Mouse (Mus musculus) cerebellum, adult 11 months (tissue): ENCODE measurements around the gene Glipr1l3.
"Not testable (repeated sequence)": the region's sequence is repeated elsewhere in the genome, so short reads cannot be mapped to it uniquely, and the experiment has no call there.

Experiments used
- DNase-seq: peaks from one replicate; pipeline ENCODE4 v3.0.0; 2022

Gene Glipr1l3

GRCm38 (mm10) chr10:112159882-112160560 lies at the start of gene Glipr1l3:
TSS of gene Glipr1l3 (minus strand) at chr10:112160327.
- peak; percentile 33 for DNase-seq

DNA sequence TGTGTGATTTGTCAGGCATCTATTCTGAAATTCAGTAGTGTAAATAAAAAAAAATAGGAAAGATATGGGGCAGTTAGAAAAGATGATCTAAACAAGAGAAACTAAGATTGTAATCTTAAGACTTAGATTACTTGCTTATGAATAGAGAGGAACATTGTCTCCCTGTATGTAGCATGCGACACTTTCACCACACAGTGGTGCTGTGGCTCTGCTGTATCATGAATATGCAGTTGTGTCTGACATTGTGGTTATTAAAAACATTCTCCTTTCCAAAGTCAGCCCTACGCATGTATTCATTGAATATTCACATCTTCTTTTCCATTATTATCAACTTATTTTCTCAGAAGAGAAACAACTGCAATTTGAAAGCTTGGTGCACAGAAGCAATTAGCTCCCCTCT lies 43.3 kb upstream of the Glipr1l3 start:
- no peak for DNase-seq

GRCm38 (mm10) chr10:112193919-112194318 lies 33.8 kb upstream of the Glipr1l3 start:
- not testable (repeated sequence) for DNase-seq

DNA sequence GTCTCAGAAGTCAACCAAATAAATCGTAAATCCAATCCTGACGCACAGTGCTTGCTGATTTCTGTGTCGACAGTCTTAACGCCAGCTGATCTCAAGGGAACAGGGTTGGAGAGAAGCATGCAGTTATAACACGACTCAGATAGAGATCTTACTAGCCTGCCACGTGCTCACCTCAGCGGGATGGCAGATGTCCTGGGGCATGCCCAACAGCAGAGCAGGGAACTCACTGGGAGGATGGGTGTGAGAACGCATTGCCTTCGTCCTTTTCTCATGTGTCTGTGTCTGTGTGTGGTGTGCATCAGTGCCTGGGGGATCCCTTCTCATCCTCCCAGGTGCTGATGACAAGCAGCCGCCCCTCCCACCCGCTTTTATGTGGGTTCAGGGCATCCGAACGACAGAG lies 16.9 kb upstream of the Glipr1l3 start:
- DNase-seq, result not testable (repeated sequence)

DNA sequence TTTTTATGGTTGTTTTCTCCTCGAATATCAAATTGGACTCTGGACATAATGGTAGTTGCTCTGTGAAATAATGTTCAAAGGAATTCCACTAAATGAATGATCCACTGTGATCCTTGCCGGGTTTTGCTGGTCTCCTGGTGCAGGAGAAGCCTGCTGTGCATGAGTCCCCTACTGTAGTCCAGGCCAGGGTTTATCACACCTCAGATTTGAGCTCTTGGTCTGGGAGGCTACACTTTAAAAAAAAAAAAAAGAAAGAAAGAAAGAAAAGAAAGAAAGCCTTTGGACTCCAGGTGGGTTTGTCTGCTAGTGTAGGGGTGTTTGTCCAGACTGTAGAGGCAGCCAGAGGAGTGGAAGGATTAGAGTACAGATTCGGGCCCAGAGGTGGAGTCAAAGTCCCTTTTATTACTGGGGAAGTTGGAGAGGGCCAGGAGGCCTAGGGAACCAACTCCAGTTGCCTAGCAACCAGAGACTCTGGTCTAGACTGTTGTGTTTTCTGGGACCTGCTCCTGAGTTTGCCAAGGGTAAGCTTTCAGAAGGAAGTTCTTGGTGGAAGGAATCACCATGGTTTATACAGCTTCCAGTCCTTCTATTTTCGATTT lies 3.1 kb upstream of the Glipr1l3 start, which contains the start of gene Caps2:
TSS of gene Caps2 (plus strand) at position 454 of the 599 bp plus-strand sequence.
- DNase-seq, result no peak

DNA sequence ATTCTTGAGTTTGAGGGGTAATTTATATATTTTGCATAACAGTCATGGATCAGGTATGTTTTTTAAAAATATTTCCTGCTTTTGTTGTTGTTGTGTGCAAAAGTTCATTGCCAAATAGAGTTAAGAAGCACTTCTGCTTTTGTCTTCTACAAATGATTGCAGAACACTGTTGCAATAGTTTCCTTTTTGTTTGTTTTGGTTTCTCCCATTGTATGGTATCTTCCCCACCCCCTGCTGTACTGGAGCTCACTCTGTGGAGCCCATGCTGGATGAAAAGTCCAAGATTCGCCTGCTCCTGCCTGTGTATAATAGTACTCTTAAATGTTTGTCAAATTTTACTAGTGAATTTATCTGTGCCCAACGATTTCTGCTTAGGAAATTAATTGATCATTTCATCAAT lies 20.3 kb downstream of the Glipr1l3 start:
- DNase-seq, result no peak

- no peak for DNase-seq
Observed at GRCm38 (mm10) chr10:112138871-112139430, 21.2 kb downstream of the Glipr1l3 start.

DNA sequence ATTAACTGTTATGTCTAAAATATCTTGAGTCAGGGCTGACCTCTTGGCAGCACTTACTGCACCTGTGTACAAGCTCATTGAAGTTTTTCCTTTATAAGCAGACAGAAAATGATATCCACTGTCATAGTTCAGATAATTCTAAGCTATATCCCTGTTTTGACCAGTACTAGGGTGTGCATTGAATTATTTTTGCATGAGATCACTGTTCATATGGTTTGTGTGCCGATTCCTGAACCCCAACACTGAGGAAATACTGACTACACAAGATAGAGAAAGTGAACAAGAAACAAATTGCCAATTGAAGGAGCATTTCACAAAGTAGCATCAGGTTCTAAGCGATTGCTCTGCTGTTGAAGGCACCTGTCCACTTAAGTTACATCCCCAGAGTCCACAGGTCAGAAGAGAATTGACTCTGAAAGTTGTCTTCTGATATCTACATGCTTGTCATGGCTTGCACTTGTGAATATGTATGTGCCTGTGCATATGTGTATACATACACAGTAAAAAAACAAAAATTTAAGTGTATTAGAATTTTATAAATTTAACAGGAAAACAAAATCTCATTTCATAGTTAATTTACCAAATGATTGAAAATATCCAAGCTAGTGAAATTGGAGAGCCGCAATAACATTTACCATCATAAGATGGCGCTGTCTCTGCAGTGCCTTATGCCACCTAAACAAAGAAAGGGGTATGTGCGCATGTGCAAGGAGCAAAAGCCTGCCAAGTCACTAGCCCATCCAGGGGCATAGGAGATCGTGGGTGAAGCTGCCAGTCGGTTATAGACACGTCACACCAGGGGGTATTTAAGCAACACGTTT lies 21.9 kb downstream of the Glipr1l3 start:
- no peak for DNase-seq

DNA sequence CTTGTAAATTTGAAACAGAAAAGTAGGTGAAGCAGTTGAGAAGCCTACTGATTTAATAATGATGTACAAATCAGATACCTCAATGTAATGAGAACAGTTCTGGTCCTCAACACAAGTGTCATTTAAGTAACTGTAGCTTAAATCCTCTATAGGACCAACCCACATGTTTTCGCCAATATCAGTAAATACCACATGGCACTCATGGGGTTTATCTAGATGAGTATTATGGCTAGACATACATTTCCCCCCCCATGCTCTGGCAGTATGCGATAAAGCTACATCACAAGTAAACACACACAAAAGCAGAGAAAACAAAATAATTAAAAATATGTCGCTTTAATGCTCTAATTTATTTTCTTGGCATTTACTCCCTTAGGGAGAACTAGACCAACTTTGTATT lies 27.9 kb downstream of the Glipr1l3 start:
- DNase-seq, result no peak

DNA sequence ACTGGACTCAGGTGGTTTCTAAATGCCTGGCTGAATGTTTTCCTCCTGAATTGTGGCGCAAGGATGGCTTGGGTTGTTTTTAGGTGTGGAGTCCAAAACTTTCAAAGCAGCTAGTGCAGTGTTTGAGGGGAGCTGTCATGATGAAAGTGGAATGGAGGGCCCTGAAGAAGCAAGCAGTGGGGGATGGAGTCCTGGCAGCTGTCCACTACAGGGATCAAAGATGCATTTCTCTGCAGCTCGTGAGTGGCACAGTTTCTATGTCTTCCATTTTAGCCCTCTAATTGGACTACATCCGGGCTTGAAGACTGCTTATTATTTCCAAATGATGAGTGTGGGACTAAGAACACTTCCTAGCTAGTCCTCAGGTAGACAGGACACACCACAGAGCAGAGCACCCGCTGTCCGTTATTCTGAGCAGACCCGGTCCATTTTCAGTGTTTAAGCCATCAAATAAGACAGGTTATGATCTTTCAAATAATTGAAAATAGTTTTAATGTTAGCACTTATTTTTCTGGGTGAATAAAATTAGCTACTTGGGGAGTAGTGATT lies 32.4 kb downstream of the Glipr1l3 start:
- not testable (repeated sequence) for DNase-seq

DNA sequence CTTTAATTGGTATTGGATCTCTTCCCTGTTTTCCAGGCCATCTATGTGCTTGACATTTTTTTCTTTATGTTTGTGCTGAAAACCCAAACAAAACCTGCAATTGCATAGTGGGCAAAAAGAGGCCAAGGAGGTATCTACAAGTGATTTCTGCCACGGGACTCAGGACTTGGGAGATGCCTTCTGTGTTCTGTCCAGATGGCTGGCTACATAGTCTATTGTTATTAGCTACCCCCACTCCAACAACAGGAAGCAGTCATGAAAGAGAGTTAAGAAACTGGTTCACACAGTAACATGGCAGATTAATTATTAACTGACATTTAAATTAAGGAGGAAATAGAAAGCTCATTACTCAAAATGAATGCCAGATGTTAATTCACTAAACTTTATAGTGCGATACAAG lies 35.0 kb downstream of the Glipr1l3 start:
- DNase-seq, result not testable (repeated sequence)

GRCm38 (mm10) chr10:112110401-112110800 lies 49.7 kb downstream of the Glipr1l3 start:
- no peak for DNase-seq

GRCm38 (mm10) chr10:112105785-112106184 lies 54.3 kb downstream of the Glipr1l3 start:
- DNase-seq, result peak; percentile 6
